Mouse (Mus musculus): ENCODE measurements around the gene AC161166.1. TPM values are rescaled to one million over a fixed set of nuclear protein-coding genes. Genes with fewer than 3 reads are reported as not detected.

The AC161166.1 gene
- polyA plus RNA-seq (2016; fragmentation: Nextera tagmentation; extraction: Ambion mirVana): 0.52 and 1.1 TPM in 2 replicates

DNA sequence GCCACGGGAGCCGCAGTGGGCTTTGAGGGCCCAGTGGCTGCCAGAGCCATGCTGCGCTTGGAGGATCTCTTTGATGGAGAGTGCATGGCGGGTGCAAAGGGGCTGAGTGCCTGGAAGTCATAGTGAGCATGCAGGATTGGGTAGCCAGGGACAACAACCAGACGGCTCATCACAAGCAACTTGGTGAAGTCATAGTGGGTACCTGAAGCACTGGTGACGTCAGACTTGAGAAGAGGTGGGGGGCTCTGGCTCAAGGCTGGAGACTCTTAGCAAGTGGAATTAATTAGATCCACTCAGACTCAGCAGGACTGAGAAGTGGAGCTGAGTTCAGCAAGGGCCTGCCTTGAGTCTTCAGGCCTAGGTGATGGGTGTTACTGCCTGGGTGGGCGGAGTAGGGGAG is at the start of gene AC161166.1:
TSS of gene AC161166.1 (minus strand) at position 101 of the 400 bp plus-strand sequence.
- H3K4me1 ChIP-seq (replicated peaks): peaks cover 7% of the 10 kb centered on the region
- WGBS: 90% methylated on average over 7 of the region's 7 CpGs
- H3K36me3 ChIP-seq: peaks cover 67% of the 10 kb centered on the region

DNA sequence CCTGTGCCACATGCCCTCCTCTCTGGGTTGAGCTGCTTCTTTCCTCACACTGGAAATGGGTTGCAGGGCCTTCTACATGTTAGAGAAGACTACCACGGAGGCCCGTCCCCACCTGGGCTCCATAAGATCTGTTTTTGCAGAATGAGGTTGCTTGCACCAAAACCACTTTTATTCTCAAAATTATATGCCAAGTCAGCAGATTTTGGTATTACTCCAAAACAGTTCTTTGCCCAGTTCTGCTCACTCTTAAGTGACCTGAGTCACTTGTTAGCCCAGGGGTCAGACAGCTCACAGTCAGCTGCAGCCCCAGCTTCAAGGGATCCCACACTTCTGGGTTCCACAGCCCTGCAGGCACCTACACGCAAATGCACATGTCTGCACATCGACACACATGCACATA is 49.2 kb upstream of the AC161166.1 start:
- Histone ChIP-seq H3K9ac (replicated peaks) (no peak overlapping the region), H3K27me3 (no peaks in the 10 kb centered on the region), H3K4me2 (no peak overlapping the region), H3K36me3 (peaks cover 83% of the 10 kb centered on the region), H3K27ac (no peak overlapping the region), H3K4me1 (replicated peaks) (no peaks in the 10 kb centered on the region), H3K9me3 (no peaks in the 10 kb centered on the region), H3K4me3 (replicated peaks) (no peak overlapping the region)
- 95% methylated on average over 4 of the region's 4 CpGs for WGBS
- ATAC-seq (ENCODE audit: insufficient number of reproducible peaks, insufficient read depth, low FRiP score, low TSS enrichment, low read depth): no peak

More for the DNA sequence above, at the start of gene AC161166.1:
- Histone ChIP-seq H3K4me3 (replicated peaks) (no peak within 1 kb of the TSS), H3K27ac (peak within 1 kb of the TSS; percentile 12; the same call in 1 of the 2 replicates), H3K4me2 (no peak within 1 kb of the TSS), H3K9me3 (no peaks in the 10 kb centered on the region), H3K27me3 (no peaks in the 10 kb centered on the region), H3K9ac (replicated peaks) (no peak within 1 kb of the TSS)
- ATAC-seq (ENCODE audit: insufficient number of reproducible peaks, insufficient read depth, low FRiP score, low TSS enrichment, low read depth): no peak

- Histone ChIP-seq H3K27ac (no peak overlapping the region), H3K27me3 (no peaks in the 10 kb centered on the region), H3K36me3 (peaks cover 81% of the 10 kb centered on the region), H3K4me2 (no peak overlapping the region), H3K9ac (replicated peaks) (no peak overlapping the region), H3K4me1 (replicated peaks) (no peaks in the 10 kb centered on the region), H3K4me3 (replicated peaks) (no peak overlapping the region), H3K9me3 (no peaks in the 10 kb centered on the region)
- ATAC-seq (ENCODE audit: insufficient number of reproducible peaks, insufficient read depth, low FRiP score, low TSS enrichment, low read depth): no peak
- 91% methylated on average over 10 of the region's 10 CpGs for WGBS
Observed at GRCm38 (mm10) chr7:24555786-24556185, 43.5 kb upstream of the AC161166.1 start.

DNA sequence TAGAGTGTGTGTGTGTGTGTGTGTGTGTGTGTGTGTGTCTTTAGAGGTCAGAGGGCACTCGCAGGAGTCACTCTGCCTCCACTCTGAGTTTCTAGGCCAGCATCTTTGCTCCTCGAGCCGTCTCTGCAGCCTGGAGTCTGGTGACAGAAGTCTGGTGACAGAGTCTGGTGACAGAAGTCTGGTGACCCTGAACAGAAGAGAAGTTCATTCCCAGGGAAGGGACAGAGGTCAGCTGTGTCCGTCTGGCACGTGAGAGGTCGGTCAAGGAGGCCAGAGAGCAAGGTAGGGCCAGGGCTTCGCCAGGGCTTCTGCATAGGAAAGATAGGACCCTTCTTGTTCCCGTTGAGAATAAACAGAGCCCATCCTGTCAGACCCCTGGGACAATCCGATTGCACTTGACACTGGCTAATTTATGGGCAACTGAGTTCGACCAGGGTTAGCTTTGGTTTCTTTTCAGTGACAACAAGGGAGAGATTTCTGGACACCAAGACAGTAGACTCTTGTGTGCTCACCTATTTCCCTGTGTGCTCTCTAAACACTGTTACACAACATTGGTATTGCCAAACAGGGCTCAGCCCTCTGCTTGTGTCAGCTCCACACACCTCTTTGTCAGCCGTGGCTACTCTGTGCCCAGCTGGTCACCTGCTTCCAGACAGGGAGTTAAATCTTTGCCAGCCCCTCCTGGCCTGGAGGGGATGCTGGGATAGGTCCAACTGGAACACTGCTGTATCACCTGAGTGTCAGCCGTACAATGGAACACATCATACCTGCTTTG is 39.9 kb upstream of the AC161166.1 start:
- no peak for ATAC-seq (ENCODE audit: insufficient number of reproducible peaks, insufficient read depth, low FRiP score, low TSS enrichment, low read depth)
- Histone ChIP-seq H3K27me3 (no peaks in the 10 kb centered on the region), H3K4me1 (replicated peaks) (peaks cover 10% of the 10 kb centered on the region), H3K4me2 (no peak overlapping the region), H3K27ac (no peak overlapping the region), H3K4me3 (replicated peaks) (no peak overlapping the region), H3K36me3 (peaks cover 84% of the 10 kb centered on the region), H3K9me3 (no peaks in the 10 kb centered on the region), H3K9ac (replicated peaks) (no peak overlapping the region)
- 88% methylated on average over 12 of the region's 12 CpGs for WGBS

DNA sequence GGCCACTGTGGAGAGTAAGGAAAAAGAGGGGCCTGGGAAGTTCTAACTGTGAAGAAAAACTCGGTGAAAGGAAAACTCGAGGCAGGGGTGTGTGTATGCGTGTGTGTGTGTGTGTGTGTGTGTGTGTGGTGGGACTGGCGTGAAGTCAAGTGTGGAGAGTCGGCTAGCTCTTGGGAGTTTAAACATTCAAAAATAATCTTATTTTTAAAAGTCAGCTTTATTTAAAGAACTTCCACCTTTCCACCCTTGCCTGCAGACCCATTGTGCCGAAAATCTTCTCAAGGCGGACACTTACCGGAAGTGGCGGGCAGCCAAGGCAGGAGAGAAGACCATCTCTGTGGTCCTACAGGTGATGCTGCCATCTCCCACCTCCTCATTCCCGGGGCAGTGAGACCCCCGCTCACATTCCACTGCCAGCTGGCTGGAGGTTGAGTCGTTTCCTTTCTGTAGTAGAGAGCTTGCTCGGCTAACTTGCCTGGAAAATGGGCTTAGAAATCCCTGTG is 35.3 kb upstream of the AC161166.1 start:
- H3K4me3 ChIP-seq (replicated peaks): peak overlapping the region; percentile 76
- peak overlapping the region; percentile 80; the same call in 1 of the 2 replicates for H3K27ac ChIP-seq
- peak overlapping the region; percentile 78 for H3K4me2 ChIP-seq
- no peak for ATAC-seq (ENCODE audit: insufficient number of reproducible peaks, insufficient read depth, low FRiP score, low TSS enrichment, low read depth)
- no peaks in the 10 kb centered on the region for H3K27me3 ChIP-seq
- 0 out of 2 replicates have a peak, but pooled peaks cover 7% of the 10 kb centered on the region for H3K9me3 ChIP-seq
- WGBS: 35% methylated on average over 13 of the region's 13 CpGs
- peak overlapping the region; percentile 83 for H3K9ac ChIP-seq (replicated peaks)
- H3K4me1 ChIP-seq (replicated peaks): peaks cover 18% of the 10 kb centered on the region
- H3K36me3 ChIP-seq: peaks cover 44% of the 10 kb centered on the region

- peak; percentile 97 for ATAC-seq (ENCODE audit: insufficient number of reproducible peaks, insufficient read depth, low FRiP score, low TSS enrichment, low read depth)
- Histone ChIP-seq H3K4me3 (replicated peaks) (peak overlapping the region; percentile 76), H3K9me3 (0 out of 2 replicates have a peak, but pooled peaks cover 7% of the 10 kb centered on the region), H3K27ac (peak overlapping the region; percentile 80), H3K4me2 (peak overlapping the region; percentile 78), H3K36me3 (peaks cover 36% of the 10 kb centered on the region), H3K4me1 (replicated peaks) (peaks cover 19% of the 10 kb centered on the region), H3K27me3 (no peaks in the 10 kb centered on the region), H3K9ac (replicated peaks) (peak overlapping the region; percentile 83)
- under 1% methylated on average over 57 of the region's 57 CpGs for WGBS
Observed at GRCm38 (mm10) chr7:24546634-24547389, 34.6 kb upstream of the AC161166.1 start.

GRCm38 (mm10) chr7:24546068-24546614 is 33.9 kb upstream of the AC161166.1 start, which contains the start of the genes Pinlyp and Xrcc1:
Gene Pinlyp, minus strand, starts transcription at chr7:24546118.
Gene Xrcc1, plus strand, starts transcription at chr7:24546289.
- 26% methylated on average over 13 of the region's 13 CpGs for WGBS
- Histone ChIP-seq H3K36me3 (peaks cover 31% of the 10 kb centered on the region), H3K4me3 (replicated peaks) (peak within 1 kb of the TSS; percentile 76), H3K27ac (peak within 1 kb of the TSS; percentile 80), H3K9ac (replicated peaks) (peak within 1 kb of the TSS; percentile 83), H3K9me3 (0 out of 2 replicates have a peak, but pooled peaks cover 7% of the 10 kb centered on the region), H3K4me2 (peak within 1 kb of the TSS; percentile 78), H3K4me1 (replicated peaks) (peaks cover 23% of the 10 kb centered on the region), H3K27me3 (no peaks in the 10 kb centered on the region)
- ATAC-seq (ENCODE audit: insufficient number of reproducible peaks, insufficient read depth, low FRiP score, low TSS enrichment, low read depth): no peak; the same call in 1 of the 2 replicates

- Histone ChIP-seq H3K9me3 (0 out of 2 replicates have a peak, but pooled peaks cover 7% of the 10 kb centered on the region), H3K27me3 (no peaks in the 10 kb centered on the region), H3K4me3 (replicated peaks) (no peak overlapping the region), H3K27ac (no peak overlapping the region), H3K4me2 (no peak overlapping the region), H3K4me1 (replicated peaks) (peaks cover 23% of the 10 kb centered on the region), H3K9ac (replicated peaks) (no peak overlapping the region), H3K36me3 (peaks cover 15% of the 10 kb centered on the region)
- no peak for ATAC-seq (ENCODE audit: insufficient number of reproducible peaks, insufficient read depth, low FRiP score, low TSS enrichment, low read depth)
- 84% methylated on average over 2 of the region's 2 CpGs for WGBS
Observed at GRCm38 (mm10) chr7:24544506-24544905, 32.3 kb upstream of the AC161166.1 start.

DNA sequence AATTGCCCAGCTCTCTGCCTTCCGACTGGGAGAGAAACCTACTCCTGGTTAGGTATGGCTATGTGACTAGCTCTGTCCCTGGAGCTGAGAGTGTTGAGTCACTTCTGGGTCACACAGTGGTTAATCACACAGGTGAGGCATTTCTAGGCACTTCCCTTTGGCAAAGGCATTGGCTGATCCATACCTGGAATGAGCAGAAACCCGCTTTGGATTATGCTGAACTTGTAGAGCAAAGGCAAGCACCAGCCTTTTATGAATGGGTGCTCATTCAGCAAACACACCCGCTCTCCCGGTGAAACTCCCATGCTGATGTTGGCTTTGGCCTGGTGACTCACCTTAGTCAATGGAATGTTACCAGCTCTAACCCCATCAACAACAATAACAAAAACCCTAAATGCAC is 27.4 kb upstream of the AC161166.1 start:
- 92% methylated on average over 4 of the region's 4 CpGs for WGBS
- Histone ChIP-seq H3K4me3 (replicated peaks) (no peak overlapping the region), H3K36me3 (peaks cover 19% of the 10 kb centered on the region), H3K4me1 (replicated peaks) (0 out of 2 replicates have a peak, but pooled peaks cover 6% of the 10 kb centered on the region), H3K27me3 (peaks cover 2% of the 10 kb centered on the region; the same call in 1 of the 2 replicates), H3K9me3 (0 out of 2 replicates have a peak, but pooled peaks cover 5% of the 10 kb centered on the region), H3K27ac (no peak overlapping the region), H3K9ac (replicated peaks) (no peak overlapping the region), H3K4me2 (no peak overlapping the region)
- no peak for ATAC-seq (ENCODE audit: insufficient number of reproducible peaks, insufficient read depth, low FRiP score, low TSS enrichment, low read depth)

DNA sequence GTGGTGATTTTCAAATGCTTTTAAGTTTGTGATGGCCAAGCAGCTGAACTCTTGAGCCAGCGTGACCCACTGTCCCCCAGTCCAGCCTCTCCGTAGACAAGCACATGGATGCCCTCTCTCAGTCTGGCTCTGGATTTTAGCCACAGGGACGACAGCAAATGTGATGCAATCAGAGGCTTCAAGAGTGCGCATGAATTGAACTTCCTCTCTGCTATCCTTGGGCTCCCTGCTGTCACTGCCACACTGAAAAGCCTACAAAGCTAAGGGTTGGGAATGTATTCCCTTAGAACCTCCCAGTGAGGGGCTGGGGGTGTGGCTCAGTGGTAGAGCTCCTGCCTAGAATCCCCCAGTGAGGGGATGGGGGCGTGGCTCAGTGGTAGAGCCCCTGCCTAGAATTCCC is 26.4 kb upstream of the AC161166.1 start:
- Histone ChIP-seq H3K4me1 (replicated peaks) (peaks cover 12% of the 10 kb centered on the region), H3K9me3 (no peaks in the 10 kb centered on the region), H3K36me3 (peaks cover 28% of the 10 kb centered on the region), H3K9ac (replicated peaks) (no peak overlapping the region), H3K27me3 (peaks cover 10% of the 10 kb centered on the region), H3K4me3 (replicated peaks) (no peak overlapping the region), H3K4me2 (no peak overlapping the region), H3K27ac (no peak overlapping the region)
- WGBS: 74% methylated on average over 5 of the region's 5 CpGs
- no peak for ATAC-seq (ENCODE audit: insufficient number of reproducible peaks, insufficient read depth, low FRiP score, low TSS enrichment, low read depth)
